Mouse (Mus musculus) R1 (cell line): ENCODE measurements around the gene Siae.
A peak's percentile ranks its signal among the peaks of the same experiment; 100 is the strongest.

Experiments
- DNase-seq: peaks from one replicate; pipeline ENCODE4 v3.0.0-alpha.2; 2018; ENCODE audit warnings: low read depth, low spot score

Gene Siae

DNA sequence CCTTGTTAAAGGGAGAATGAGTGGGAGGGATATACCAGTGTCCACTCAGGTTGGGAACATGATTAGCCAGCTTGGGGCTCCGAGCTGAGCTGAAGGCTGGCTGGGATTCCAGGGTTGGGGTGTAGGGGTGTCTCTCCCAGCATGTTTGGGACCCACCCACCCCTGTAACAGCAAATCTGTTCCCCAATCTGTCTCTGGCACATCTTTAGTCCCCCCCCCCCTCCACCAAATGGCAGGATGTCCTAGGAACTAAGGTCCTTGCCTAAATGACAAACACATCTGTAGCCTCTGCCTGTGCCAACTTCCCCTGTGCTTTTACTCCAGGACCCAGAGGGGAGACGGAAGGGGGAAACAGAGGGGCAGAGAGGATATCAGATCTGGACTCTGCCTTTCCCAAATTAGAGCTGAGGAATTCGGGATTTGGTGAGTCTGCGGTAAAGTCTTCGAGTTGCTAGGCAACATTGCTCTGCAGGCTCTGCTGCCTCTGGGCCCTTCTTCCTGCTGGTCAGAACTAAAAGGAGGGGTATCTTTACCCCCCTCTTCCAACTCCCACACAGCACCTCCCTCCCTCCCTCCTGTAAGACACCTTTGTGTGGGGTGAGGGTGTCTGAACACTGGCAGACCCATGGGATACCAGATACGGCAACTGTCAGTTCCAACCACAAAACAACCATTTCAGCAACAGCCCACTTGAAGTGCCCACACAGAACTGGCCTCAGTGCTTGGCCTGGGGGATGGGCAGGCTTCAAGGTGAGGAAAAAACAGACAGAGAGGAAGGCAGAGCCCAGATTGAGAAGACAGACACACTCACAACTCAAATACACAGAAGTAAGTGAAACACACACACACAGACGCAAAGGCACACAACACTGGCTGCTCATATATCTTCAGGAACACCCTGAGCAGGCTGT lies at the start of gene Siae:
Gene Siae, plus strand, starts transcription at position 861 of the 911 bp plus-strand sequence.
- DNase-seq, result peak; percentile 30

DNA sequence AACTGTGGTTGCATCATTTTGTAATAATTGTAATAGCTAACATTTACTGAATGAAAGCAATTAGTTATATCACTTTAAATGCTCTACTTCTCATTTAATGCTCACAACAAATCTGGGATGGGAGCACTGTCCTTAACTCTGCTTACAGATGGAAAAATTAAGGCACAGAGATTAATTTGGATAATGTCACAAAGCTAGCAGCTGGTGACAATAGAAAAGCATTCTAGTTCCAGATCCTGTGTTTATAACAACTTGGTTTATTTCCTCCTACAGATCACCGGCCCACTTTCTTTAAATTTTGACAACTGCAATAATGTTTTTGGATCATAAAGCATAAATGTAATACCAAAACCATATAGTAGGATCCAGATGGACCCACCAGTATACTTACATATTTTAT lies 49.5 kb upstream of the Siae start:
- DNase-seq, result no peak

DNA sequence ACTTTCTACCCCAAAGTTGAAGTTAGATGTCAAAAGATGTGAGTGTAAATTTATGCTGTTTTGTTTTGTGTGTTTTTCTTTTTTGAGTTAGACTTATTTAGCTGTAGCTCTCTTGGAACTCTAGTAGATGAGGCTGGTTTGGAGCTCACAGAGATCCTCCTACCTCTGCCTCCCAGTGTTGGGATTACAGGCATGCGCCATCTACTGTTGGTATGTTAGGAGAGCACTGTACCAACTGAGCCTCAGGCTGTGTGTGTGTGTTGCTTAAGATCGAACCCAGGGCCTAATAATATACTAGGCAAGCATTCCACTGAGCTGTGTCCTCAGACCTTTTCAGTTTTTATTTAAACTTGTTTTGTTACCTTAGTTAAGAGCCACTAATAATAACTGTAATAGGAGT lies 43.4 kb upstream of the Siae start:
- peak; percentile 69 for DNase-seq

DNA sequence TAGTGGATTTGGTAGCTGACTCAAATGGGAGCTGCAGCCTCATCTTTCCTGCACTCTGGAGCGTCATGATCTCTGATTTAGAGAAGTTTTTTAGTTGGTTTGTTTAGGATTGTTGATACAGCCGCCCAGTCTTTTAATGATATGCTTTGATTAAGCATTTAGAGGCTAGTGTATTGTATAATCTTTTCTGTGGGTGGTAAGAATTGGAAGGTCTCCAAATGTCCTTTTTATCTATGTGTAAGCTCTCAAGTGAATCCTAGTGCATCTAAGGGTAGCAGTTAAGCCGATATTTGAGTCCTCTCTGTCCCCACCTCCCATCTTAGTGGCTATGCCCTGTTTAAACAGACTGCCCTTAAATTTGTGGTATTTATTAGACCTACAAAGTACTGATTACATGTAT lies 41.0 kb upstream of the Siae start:
- no peak for DNase-seq

DNA sequence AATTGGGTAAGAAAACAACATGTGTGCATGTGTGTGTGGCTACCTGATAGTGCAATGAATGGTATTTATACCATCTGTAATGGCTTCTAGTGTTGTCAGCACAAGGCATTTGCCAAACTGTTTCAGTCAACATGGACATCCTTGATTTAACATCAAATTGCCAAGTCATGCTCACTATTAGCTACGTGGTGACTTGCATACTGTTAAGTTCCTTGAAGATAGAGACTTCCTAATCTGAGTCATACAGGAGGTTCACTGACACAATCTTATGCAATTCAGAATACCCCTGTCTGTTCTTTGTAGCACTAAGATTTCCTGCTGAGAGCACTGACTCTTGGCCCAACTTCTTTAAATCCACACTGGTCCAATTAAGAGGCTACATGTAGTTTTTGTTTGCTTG lies 38.0 kb upstream of the Siae start:
- peak; percentile 45 for DNase-seq

DNA sequence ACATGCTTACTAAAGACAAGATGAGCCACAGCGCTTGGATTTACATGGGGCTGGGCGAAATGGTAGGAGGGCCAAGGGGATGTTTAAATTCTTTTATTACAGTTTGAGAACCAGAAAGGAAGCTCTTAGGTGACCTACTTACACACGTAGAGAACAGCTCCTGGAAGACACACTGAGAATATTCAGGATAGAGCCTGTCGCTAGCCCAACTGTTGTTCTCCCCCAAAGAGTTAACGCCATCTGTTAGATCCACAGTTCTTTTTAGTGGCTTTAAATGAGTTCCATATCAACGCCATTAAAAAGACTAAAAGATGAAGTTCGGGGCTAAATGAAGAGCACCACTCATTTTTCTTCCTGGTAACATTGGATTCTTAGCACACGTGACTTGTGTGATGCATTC lies 36.5 kb upstream of the Siae start:
- DNase-seq, result no peak

DNA sequence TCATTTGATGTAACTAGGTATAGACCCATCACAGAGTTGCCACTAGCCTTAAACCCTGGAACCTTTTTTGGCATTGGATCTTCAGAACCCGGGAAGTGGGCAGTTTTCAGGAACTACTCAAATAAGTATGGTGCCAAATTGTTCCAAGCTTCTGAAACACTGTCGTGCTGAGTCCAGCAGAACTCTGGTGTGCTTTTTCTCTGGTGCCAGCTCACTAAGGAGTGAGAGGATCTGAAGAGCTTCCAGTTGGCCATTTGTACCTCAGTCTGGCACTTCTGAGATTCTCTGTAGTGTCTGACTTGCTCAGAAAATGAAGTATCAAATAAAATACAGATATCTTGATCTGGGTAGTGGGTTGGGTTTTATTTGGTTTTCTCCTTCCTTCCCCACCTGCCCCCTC lies 35.5 kb upstream of the Siae start:
- no peak for DNase-seq

DNA sequence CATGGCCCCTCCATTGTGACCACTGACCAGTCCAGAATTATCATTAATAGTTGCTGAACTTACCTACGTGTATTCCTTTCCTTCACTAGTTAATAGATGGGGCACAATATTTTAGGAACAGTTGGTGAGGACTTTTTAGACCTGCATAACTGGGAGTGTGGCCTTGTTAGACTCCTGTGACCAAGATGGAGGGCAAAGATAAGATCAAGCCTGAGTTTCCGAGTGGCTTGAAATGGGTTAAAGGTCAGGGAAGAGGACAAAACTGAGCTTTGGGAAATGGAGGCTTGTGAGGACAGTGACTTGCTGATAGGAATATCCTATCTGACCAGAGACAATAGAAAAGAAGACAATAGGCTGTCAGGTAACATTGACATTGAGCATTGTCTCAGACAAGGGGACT lies 30.0 kb upstream of the Siae start:
- peak; percentile 36 for DNase-seq

DNA sequence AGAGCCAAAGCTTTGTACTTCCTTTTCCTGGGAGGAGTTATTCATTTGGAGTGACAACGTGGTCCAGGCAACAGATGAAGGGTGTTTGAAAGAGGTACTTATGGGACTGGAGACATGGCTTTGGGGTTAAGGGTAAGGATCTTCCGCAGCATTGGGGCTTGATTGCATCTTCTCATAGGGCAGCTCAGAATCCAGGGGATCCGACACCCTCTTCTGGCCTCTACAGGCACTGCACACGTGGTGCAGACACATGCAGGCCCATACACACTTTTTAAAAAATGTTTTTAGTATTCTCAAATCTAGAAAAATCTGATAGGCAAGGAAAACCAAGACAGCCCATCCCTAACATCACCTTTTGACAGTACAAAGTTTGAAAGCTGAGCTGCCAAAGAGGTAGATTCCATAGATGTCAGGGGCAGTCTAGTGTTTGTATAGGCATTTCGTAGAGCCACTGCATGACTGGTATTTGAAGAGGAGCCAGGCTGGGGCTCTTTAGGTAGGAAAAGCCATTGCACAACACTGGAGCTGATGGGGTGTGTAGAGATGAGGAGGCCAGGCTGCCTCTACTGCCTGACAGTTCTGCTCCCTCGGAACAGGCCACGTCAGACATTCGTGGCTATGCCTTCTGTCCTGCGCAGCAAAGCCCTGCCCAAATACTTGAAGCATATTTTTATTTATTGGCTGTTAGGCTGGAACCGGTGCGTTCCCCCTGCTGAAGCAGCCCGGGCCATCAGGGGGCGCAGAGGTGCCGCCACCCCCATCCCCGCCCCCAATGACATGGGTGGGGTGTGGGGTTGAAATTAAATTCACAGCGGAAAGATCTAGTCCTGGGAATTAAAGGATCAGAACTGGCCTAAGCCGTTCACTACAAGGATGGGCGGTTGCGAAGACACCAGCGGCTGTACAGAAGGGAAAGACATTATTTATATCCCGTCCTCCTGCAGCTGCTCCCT lies 28.8 kb upstream of the Siae start:
- peak; percentile 58 for DNase-seq

DNA sequence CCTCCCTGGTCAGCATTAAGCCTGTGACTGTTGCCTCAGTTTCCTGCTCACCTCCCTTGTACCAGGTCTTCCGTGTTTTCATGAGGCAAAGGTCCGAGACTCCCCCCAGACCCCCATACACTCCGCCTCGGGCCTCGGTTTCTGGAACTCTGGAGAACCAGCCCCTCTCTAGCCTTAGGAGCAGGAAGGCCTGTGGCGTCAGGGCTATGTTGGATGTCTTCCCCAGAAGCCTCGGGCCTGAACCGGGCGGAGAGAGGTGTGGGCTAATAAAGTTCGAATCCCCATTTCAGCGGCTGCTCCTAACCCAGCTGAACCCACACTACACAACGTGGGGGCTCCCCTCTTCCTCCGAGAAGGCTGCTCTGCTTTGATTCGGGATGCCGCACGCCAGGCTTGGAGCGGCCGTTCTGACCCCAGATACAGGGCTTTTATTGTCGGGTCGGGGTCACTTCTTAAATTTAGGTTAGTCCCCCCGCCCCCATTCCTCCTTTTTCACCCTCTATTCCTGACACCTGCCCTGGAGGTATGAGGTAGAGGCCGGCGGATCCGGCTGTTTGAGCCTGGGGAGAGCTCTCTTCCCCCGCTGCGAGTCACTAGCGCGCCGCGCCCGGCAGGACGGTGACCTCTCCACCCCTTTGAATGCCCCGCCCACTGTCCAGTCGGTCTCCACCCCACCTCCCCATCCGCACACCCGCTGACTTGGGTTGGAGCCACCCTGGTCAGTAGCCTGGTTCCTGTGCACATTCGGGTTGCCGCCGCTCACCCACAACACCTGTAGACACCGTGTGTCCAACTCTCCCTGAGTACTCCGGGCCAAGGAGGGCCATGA lies 27.9 kb upstream of the Siae start, which contains the start of gene Esam:
Gene Esam, plus strand, starts transcription at position 683 of the 829 bp plus-strand sequence.
- peak; percentile 48 for DNase-seq

DNA sequence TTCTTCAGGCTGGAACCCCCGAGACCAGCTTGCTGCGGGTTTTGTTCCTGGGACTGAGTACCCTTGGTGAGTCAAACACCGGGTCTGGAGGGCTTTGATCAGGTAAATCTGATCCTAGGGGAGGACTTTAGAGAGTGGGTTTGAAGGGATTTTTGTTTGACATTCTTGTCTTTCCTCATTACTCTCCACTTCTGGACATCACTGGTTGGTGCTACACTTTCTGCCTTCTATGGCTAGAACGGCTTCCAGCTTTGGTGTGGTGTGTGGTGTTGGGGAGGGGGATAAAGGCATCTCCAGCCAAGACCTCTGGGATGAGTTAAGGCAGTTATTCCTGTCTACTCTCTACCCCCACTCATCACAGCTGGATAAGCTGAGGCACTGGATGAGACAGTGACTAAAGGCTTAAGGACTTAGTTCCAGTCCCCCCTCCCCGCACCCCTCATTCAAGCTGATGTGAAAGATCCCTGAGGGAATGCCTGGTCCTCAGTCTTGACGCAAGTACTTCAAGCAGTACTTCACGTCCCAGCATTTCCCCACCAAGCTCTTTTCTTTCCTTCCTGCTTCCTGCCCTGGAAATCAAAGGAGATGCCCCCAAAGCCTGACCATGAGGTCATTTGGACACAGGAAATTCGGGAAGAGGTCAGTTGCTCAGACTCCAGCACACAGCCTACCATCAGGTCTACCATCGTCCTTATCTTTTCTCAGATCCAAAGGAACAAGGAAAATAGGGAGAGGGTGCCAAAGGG lies 27.1 kb upstream of the Siae start:
- DNase-seq, result no peak

DNA sequence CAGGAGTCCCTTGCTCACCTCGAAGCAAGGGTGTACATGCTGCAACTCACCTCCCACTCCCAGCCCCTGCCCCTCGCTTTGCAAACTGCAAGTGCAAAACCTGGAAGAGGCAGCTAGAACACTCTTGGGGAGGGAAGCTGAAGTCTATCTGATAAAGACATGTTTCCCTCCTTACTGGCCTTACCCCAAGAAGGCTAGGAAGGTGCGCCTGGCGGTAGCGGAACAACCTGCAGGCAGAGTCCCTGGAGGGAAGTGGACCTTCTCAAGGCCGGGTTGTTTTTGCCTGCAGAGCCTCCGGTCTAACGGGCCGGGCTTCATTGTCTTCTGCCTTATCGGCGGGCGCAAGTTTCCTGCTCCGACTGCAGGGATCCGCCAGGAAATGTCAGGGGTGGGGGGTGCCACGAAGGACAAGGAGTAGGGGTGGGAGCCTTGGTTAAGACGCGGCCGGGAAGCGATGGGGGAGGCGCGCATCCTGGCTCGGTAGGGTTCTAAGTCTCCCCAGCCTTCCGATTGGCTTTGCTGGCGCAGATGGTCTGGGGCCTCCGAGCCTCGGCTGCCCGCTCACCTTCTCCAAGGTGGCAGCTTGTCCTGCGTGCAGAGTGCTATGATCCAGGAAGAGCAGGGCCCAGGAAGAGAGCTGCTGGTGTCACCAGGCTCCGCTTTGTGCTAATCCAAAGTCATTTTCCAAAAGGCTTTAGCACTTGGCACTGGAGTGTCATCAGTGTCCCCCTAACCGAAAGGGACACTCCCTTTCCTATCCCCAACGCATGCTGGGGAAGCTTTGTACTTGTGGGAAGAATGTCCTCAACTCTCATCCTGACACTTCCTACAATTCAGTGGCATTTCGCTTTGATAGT lies 25.2 kb upstream of the Siae start:
- peak; percentile 75 for DNase-seq

DNA sequence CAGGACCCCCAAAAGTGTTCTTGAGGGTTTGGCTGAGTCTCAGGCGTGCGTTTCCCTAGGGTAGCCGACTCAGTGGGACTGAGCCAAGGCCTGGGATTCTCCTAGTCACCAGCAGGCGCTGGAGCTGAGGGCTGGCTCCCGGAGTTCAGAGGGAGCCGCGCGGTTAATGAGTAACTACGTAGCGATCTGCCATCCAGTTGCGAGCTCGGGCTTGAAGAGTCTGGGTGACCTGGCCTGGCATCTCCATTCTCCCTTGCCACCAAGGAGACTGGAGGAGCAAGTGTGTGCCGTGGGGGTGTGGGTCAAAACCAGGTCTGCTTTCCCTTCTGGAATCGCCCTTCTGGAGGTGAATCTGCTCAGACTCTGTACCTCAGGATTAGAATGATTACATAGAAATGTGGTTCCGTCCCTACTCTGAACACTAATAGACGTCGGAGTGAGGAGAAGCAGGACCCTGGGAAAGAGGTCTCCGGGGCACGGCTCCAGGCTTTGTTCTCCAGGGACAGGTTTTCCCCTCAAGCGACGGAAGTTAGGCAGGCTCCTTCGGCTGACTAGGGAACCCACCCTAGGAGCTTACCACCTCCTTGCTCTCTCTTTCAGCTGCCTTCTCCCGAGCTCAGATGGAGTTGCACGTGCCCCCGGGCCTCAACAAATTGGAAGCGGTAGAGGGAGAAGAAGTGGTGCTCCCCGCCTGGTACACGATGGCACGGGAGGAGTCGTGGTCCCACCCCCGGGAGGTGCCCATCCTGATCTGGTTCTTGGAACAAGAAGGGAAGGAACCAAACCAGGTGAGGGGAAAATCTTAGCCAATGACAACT lies 24.4 kb upstream of the Siae start:
- peak; percentile 76 for DNase-seq

DNA sequence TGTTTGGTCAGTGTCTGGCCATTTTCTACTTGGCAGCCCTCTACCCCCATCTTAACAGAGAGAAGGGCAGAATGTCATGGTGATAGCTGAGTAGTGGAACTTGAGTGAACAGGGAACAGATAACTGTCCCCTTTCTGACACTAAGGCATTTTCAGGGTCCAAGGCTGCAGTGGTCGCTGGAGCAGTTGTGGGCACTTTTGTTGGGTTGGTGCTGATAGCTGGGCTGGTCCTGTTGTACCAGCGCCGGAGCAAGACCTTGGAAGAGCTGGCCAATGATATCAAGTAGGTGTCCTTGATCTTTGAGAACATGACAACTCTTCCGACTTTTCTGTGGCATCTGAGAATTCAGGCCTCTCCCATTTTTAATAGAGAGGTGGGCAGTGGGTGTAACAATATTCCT lies 18.6 kb upstream of the Siae start:
- DNase-seq, result no peak

DNA sequence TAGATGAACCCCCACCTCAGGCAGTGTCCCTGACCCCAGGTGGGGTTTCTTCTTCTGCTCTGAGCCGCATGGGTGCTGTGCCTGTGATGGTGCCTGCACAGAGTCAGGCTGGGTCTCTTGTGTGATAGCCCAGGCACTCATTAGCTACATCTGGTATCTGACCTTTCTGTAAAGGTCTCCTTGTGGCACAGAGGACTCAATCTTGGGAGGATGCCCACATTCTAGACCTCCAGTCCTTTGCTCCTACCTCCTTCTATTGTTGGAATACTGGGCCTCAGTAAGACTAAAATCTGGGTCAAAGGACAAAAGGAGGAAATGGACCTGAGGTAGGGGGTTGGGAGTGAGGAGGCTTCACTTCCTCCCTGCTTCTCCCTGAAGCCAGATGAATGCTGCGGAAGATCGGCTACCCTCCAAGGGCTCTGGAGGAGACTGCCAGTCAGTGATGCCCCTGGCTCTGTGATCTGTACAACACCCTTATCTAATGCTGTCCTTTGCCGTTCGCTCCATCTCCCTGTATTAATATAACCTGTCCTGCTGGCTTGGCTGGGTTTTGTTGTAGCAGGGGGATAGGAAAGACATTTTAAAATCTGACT lies 17.7 kb upstream of the Siae start:
- no peak for DNase-seq

DNA sequence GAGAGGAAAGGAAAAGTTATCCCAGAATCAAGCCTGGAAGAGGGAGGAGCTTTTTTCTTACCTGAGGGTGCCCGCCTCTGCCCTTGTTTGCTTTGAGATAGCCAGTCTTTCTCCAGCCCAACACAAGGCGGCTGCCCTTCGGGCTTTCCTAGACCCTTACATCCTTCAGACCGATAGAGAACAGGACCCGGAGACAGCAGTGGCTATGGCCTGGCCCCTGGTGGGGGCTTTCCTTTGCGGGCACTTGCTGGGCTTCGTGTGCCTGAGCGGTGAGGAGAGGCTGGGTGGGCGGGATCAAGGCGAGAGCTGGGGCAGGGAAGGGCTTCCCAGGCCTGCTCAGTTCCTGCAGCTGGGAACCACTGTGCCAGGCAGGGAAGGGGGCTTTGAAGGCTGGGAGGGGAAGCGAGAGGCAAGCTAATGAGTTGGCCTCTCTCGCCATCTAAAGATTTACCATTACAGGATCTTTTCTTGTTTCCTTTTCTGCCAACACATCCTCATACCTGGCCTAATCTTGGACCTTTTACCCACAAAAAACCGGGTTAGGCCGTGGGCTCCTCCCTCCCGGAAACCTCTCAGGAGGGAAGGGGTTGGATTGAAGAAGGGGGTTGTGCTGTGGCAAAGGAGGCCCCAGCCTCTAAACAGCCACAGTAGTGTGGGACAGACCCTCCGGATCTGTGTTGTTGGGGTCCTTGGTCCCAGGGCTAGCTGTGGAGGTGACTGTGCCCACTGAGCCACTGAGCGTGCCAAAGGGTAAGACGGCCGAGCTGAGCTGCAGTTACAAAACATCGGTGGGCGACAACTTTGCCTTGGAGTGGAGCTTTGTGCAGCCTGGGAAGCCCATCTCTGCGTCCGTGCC lies 16.1 kb upstream of the Siae start, which contains the start of gene Vsig2:
Gene Vsig2, plus strand, starts transcription at position 86 of the 856 bp plus-strand sequence.
- peak; percentile 58 for DNase-seq

DNA sequence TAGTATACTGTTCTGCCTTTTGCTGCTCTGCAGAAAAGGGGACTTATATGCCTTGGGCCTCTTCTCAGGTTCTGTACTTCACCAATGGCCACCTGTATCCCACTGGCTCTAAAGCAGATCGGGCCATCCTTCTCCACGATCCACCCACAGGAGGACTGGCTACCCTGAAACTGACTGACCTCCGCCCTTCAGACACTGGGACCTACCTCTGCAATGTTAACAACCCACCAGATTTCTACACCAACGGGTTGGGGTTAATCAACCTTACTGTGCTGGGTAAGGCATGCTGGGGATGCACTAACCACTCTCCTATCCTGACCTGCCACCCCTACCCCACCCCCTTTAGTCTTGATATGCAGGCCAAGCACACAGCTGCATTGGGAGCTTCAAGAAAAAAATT lies 15.3 kb upstream of the Siae start:
- DNase-seq, result no peak
